Comparison of ENCODE assay signal across 22 mouse cellular contexts in the genomic region with DNA sequence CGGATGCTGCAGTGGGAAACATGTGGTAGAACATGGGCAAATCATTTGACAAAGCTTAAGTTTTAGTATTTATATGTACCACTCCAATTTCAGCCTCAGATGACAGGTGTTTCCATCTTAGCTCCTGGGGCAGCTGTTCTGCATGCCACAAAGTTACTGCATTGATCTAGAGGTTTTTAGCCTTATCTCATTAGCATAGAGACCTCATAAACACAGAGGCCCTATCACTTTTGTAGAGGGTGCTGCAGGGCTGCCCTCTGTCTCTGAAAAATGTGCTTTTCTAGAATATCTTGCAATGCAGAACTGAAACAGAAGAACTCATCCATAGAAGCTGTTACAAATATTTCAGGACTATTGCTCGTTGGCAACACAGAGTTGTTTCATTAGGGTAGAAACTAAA.
DNase-seq lines count a peak whose midpoint lies in the region; ATAC-seq and TF ChIP-seq lines count a peak whose summit lies in the region.
"Had no signal": no experiment of that assay in that cellular context is flagged by ENCODE, and none has a peak within 500 bp of the region (broad histone marks: within the 10 kb centered on the region; RNA-seq: fewer than 3 reads in every experiment).

No protein-coding gene starts in this region.

- 0 out of 2 replicates have a peak, but pooled peaks have one; percentile 19 for ATAC-seq in forebrain, embryonic 11.5 days (replicated peaks; ENCODE audit: low FRiP score)
- no peak for ATAC-seq in forebrain, embryonic 16.5 days
- ATAC-seq: activated CD4-positive, CD25-positive, alpha-beta regulatory T cell, adult 4 months; CD4-positive, CD25-positive, alpha-beta regulatory T cell, adult 4 months; forebrain, embryonic 14.5 days had no signal

- 77% methylated on average over 2 of the region's 2 CpGs for WGBS in forebrain, embryonic 11.5 days
- 38% methylated on average over 2 of the region's 2 CpGs for WGBS in forebrain, embryonic 16.5 days

- no peak for DNase-seq in forebrain, embryonic 11.5 days (ENCODE audit: low spot score)
- DNase-seq in layer of hippocampus, adult 9-11 months: peak; percentile 11
- DNase-seq in layer of hippocampus, adult 9-10 months (ENCODE audit: low spot score): no peak
- no peak for DNase-seq in urinary bladder, postnatal 36 days (ENCODE audit: low spot score in 2 of 2)
- DNase-seq: adrenal gland, adult 8-10 months; adrenal gland, postnatal 25 days; B cell, adult 2 months; cerebellum, adult 18-20 months; cerebellum, adult 9-10 months; cerebellum, postnatal 14 days; gastrocnemius, postnatal 25 days; heart, adult 2 months had no signal

- H3K27ac ChIP-seq in forebrain, embryonic 11.5 days (ENCODE audit: low read depth, low read length): no peak overlapping the region
- no peak overlapping the region for H3K27ac ChIP-seq in forebrain, embryonic 16.5 days (ENCODE audit: low read length)
- H3K27ac ChIP-seq: forebrain, embryonic 10.5 days; heart, adult 2 months; heart, embryonic 10.5 days; heart, embryonic 13.5 days; hindbrain, embryonic 12.5 days; hindbrain, embryonic 15.5 days had no signal

- H3K36me3 ChIP-seq in forebrain, embryonic 11.5 days (ENCODE audit: control insufficient read depth, insufficient read depth, low read length): no peaks in the 10 kb centered on the region
- H3K36me3 ChIP-seq in forebrain, embryonic 16.5 days (ENCODE audit: control insufficient read depth, insufficient read depth): no peaks in the 10 kb centered on the region
- H3K36me3 ChIP-seq in myocyte (ENCODE audit: control insufficient read depth, insufficient read depth): no peaks in the 10 kb centered on the region
- H3K36me3 ChIP-seq: forebrain, embryonic 10.5 days; heart, embryonic 10.5 days; heart, embryonic 13.5 days; hindbrain, embryonic 12.5 days; hindbrain, embryonic 15.5 days had no signal

- no peaks in the 10 kb centered on the region for H3K9me3 ChIP-seq in forebrain, embryonic 11.5 days (ENCODE audit: control insufficient read depth, low read length)
- H3K9me3 ChIP-seq in forebrain, embryonic 16.5 days (ENCODE audit: control insufficient read depth, low read length): no peaks in the 10 kb centered on the region
- H3K9me3 ChIP-seq: forebrain, embryonic 10.5 days; heart, embryonic 10.5 days; heart, embryonic 13.5 days; hindbrain, embryonic 12.5 days; hindbrain, embryonic 15.5 days had no signal

- H3K79me2 ChIP-seq in myocyte (ENCODE audit: control insufficient read depth, insufficient read depth): no peaks in the 10 kb centered on the region

- no peaks in the 10 kb centered on the region; the same call in 1 of the 2 replicates for H3K4me1 ChIP-seq in forebrain, embryonic 11.5 days (replicated peaks; ENCODE audit: control insufficient read depth, insufficient read depth, low read length)
- H3K4me1 ChIP-seq in forebrain, embryonic 16.5 days (replicated peaks; ENCODE audit: control insufficient read depth, insufficient read depth, low read length): no peaks in the 10 kb centered on the region
- H3K4me1 ChIP-seq: heart, embryonic 10.5 days; heart, embryonic 13.5 days; hindbrain, embryonic 12.5 days; hindbrain, embryonic 15.5 days had no signal

- no peak overlapping the region for H3K4me2 ChIP-seq in forebrain, embryonic 11.5 days (ENCODE audit: low read depth, low read length, severe bottlenecking)
- H3K4me2 ChIP-seq in forebrain, embryonic 16.5 days (ENCODE audit: low read length): no peak overlapping the region
- H3K4me2 ChIP-seq in myocyte (ENCODE audit: low read depth): peak overlapping the region; percentile 34
- H3K4me2 ChIP-seq: heart, embryonic 13.5 days; hindbrain, embryonic 12.5 days; hindbrain, embryonic 15.5 days had no signal

- H3K27me3 ChIP-seq in forebrain, embryonic 11.5 days (ENCODE audit: control insufficient read depth, insufficient read depth, low read length): no peaks in the 10 kb centered on the region
- H3K27me3 ChIP-seq in forebrain, embryonic 16.5 days (replicated peaks; ENCODE audit: control insufficient read depth, insufficient read depth, low read length): no peaks in the 10 kb centered on the region
- no peaks in the 10 kb centered on the region for H3K27me3 ChIP-seq in myocyte (ENCODE audit: control insufficient read depth, insufficient read depth, insufficient read length)
- H3K27me3 ChIP-seq: heart, embryonic 13.5 days; hindbrain, embryonic 12.5 days; hindbrain, embryonic 15.5 days had no signal

- no peak for TF ChIP-seq POLR2A in myocyte (IDR thresholded peaks at IDR 0.05; ENCODE audit: insufficient read length, low read depth)

- no peak overlapping the region for H3K9ac ChIP-seq in forebrain, embryonic 11.5 days (ENCODE audit: low read length)
- H3K9ac ChIP-seq in forebrain, embryonic 16.5 days (replicated peaks; ENCODE audit: low read depth, low read length): no peak overlapping the region
- H3K9ac ChIP-seq: heart, embryonic 13.5 days; hindbrain, embryonic 12.5 days; hindbrain, embryonic 15.5 days had no signal

- H3K4me3 ChIP-seq in forebrain, embryonic 11.5 days (ENCODE audit: low read depth, low read length): no peak overlapping the region
- H3K4me3 ChIP-seq in forebrain, embryonic 16.5 days (replicated peaks; ENCODE audit: low read length): no peak overlapping the region
- no peak overlapping the region for H3K4me3 ChIP-seq in myocyte
- H3K4me3 ChIP-seq: forebrain, embryonic 10.5 days; heart, adult 2 months; heart, embryonic 10.5 days; heart, embryonic 13.5 days; hindbrain, embryonic 12.5 days; hindbrain, embryonic 15.5 days had no signal

- H3ac ChIP-seq in myocyte (ENCODE audit: control insufficient read depth, insufficient read length): no peak overlapping the region

TF ChIP-seq in myocyte, 11 proteins besides CTCF, POLR2A, EP300 and RAD21:
- TF ChIP-seq CEBPB (IDR thresholded peaks at IDR 0.05; ENCODE audit: insufficient read depth, poor library complexity, severe bottlenecking) (no peak), MYOD1 (IDR thresholded peaks at IDR 0.05; ENCODE audit: control insufficient read depth in 1 of 3, insufficient read length in 2 of 3, low read depth in 2 of 3) (peak in 2 of 3 experiments; percentile 73 to 77), REST (IDR thresholded peaks at IDR 0.05; ENCODE audit: insufficient read depth, insufficient read length) (no peak), MYOG (IDR thresholded peaks at IDR 0.05; ENCODE audit: control insufficient read depth in 1 of 3, insufficient read depth in 1 of 3, insufficient read length in 2 of 3, low read depth in 2 of 3) (peak in 1 of 3 experiments; percentile 50), MAX (IDR thresholded peaks at IDR 0.05; ENCODE audit: low read depth) (no peak)
